Mouse (Mus musculus): ENCODE results near the gene Stim1. TPM values are rescaled to one million over a fixed set of nuclear protein-coding genes. Genes with fewer than 3 reads are reported as not detected.
"Not testable (repeated sequence)": the region's sequence is repeated elsewhere in the genome, so short reads cannot be mapped to it uniquely, and the experiment has no call there.

Stim1 gene
- polyA plus RNA-seq, 1 experiment from 2014 or later = 47.2 TPM

GRCm38 (mm10) chr7:102383221-102383620 is 115.6 kb downstream of the Stim1 start:
- DNase-seq (ENCODE audit: low read depth, low spot score) (no peak), ATAC-seq (no peak)
- H3K27me3 ChIP-seq = no peaks in the 10 kb centered on the region
- POLR2A ChIA-PET = no interaction called here
- in situ Hi-C loops (cut with MboI; ENCODE audit: low pct_unique_long_range_greater_than_20kb) = no loop called here
- CTCF ChIA-PET = interaction anchor here (1.0 to 1.7 kb wide), 3 partner anchors 11 to 14 kb away, joined by 3 read pairs; no protein-coding TSS in a partner anchor
- no peak for TF ChIP-seq CTCF (IDR thresholded peaks at IDR 0.05)

DNA sequence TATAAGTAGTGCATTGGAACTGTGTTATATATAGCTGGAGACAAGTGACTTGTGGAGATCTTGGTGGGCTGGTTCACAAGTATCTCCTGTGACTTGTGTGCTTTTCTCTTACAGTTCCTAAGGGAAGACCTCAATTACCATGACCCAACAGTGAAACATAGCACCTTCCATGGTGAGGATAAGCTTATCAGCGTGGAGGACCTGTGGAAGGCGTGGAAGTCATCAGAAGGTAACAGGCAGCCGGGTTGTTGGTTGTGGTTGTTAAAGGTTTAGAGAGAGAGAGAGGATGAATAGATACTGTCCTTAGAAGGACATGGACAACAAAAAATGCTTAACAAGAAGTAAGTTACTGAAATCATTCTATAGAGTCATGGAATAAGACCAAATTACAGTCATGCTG is 118.4 kb downstream of the Stim1 start:
- DNase-seq (ENCODE audit: low read depth, low spot score) (no peak), ATAC-seq (no peak)
- ChIA-PET CTCF (no interaction called here), POLR2A (no interaction called here)
- TF ChIP-seq CTCF (IDR thresholded peaks at IDR 0.05) = no peak
- in situ Hi-C loops (cut with MboI; ENCODE audit: low pct_unique_long_range_greater_than_20kb) = no loop called here
- H3K27me3 ChIP-seq = no peaks in the 10 kb centered on the region

GRCm38 (mm10) chr7:102389082-102389481 is 121.5 kb downstream of the Stim1 start:
- in situ Hi-C loops (cut with MboI; ENCODE audit: low pct_unique_long_range_greater_than_20kb) = no loop called here
- DNase-seq (ENCODE audit: low read depth, low spot score) = no peak
- TF ChIP-seq CTCF (IDR thresholded peaks at IDR 0.05) = no peak
- ChIA-PET CTCF (interaction anchor here (1.2 to 1.4 kb wide), 2 partner anchors 31 to 65 kb away, joined by 3 to 4 read pairs; no protein-coding TSS in a partner anchor), POLR2A (interaction anchor here (0.8 kb wide), 1 partner anchor 48 kb away, joined by 7 read pairs; no protein-coding TSS in a partner anchor)
- ATAC-seq = no peak
- H3K27me3 ChIP-seq = no peaks in the 10 kb centered on the region

DNA sequence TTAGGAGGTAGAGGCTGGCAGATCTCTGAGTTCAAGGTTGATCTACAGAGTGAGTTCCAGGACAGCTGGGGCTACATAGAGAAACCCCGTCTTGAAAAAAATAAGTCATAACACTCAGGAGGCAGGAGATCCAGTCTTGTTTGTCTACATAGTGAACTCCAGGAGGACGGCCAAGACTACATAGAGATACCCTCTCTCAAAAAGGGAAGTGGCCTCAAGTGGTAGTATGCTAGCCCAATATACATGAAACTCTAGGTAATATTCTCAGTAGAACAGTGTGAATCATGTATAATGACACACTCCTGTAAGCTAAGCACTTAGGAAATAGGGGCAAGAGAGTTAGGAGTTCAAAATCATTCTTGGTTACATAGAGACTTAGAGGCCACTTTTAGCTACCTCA is 126.3 kb downstream of the Stim1 start:
- no peaks in the 10 kb centered on the region for H3K27me3 ChIP-seq
- TF ChIP-seq CTCF (IDR thresholded peaks at IDR 0.05) = no peak
- ATAC-seq (no peak), DNase-seq (ENCODE audit: low read depth, low spot score) (no peak)
- ChIA-PET POLR2A (no interaction called here), CTCF (interaction anchor here (0.7 to 1.1 kb wide), 3 partner anchors 10 to 100 kb away, joined by 3 read pairs; no protein-coding TSS in a partner anchor)
- in situ Hi-C loops (cut with MboI; ENCODE audit: low pct_unique_long_range_greater_than_20kb) = no loop called here

- ATAC-seq (no peak), DNase-seq (ENCODE audit: low read depth, low spot score) (no peak)
- in situ Hi-C loops (cut with MboI; ENCODE audit: low pct_unique_long_range_greater_than_20kb) = no loop called here
- H3K27me3 ChIP-seq = no peaks in the 10 kb centered on the region
- no peak for TF ChIP-seq CTCF (IDR thresholded peaks at IDR 0.05)
- CTCF ChIA-PET = interaction anchor here (0.8 to 2.0 kb wide), 4 partner anchors 11 to 51 kb away, joined by 3 to 5 read pairs (median 3); no protein-coding TSS in a partner anchor
- POLR2A ChIA-PET = no interaction called here
Observed at GRCm38 (mm10) chr7:102395894-102396293, 128.3 kb downstream of the Stim1 start.

GRCm38 (mm10) chr7:102396331-102396730 is 128.7 kb downstream of the Stim1 start:
- no peak for TF ChIP-seq CTCF (IDR thresholded peaks at IDR 0.05)
- ATAC-seq (no peak), DNase-seq (ENCODE audit: low read depth, low spot score) (no peak)
- in situ Hi-C loops (cut with MboI; ENCODE audit: low pct_unique_long_range_greater_than_20kb) = no loop called here
- ChIA-PET POLR2A (no interaction called here), CTCF (interaction anchor here (0.8 to 2.0 kb wide), 6 partner anchors 10 to 134 kb away, joined by 3 to 5 read pairs (median 3); no protein-coding TSS in a partner anchor)
- H3K27me3 ChIP-seq = no peaks in the 10 kb centered on the region

- ChIA-PET CTCF (interaction anchor here (0.9 kb wide), 1 partner anchor 116 kb away, joined by 3 read pairs; no protein-coding TSS in a partner anchor), POLR2A (interaction anchor here (0.7 kb wide), 1 partner anchor 22 kb away, joined by 4 read pairs; no protein-coding TSS in a partner anchor)
- ATAC-seq (no peak), DNase-seq (ENCODE audit: low read depth, low spot score) (no peak)
- in situ Hi-C loops (cut with MboI; ENCODE audit: low pct_unique_long_range_greater_than_20kb) = no loop called here
- H3K27me3 ChIP-seq = no peaks in the 10 kb centered on the region
- no peak for TF ChIP-seq CTCF (IDR thresholded peaks at IDR 0.05)
Observed at GRCm38 (mm10) chr7:102399180-102399731, 131.7 kb downstream of the Stim1 start.

DNA sequence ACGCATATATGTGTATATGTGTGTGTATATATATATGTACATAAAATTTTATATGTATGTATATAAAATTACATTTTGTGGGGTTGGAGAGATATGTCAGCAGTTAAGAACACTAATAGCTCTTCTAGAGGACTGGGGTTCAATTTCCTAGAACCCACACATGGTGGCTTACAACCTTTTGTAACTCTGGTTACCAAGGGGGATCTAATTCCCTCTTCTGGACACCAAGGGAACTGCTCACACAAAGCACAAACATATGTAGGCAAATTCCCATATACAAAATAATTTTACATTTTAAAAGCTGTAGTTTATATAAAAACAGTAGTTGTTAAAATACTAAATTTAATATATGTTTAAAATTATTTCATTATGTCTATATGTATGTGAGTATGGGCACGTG is 136.5 kb downstream of the Stim1 start:
- ChIA-PET POLR2A (no interaction called here), CTCF (no interaction called here)
- ATAC-seq (no peak), DNase-seq (ENCODE audit: low read depth, low spot score) (no peak)
- in situ Hi-C loops (cut with MboI; ENCODE audit: low pct_unique_long_range_greater_than_20kb) = loop anchor here (25.0 kb wide), 1 partner anchor 742 kb away; the partner anchor contains the start of gene Clpb
- H3K27me3 ChIP-seq = no peaks in the 10 kb centered on the region
- peak; percentile 26 for TF ChIP-seq CTCF (IDR thresholded peaks at IDR 0.05)

GRCm38 (mm10) chr7:102407440-102407839 is 139.8 kb downstream of the Stim1 start:
- ChIA-PET POLR2A (no interaction called here), CTCF (interaction anchor here (0.9 to 1.3 kb wide), 3 partner anchors 9 to 12 kb away, joined by 3 to 5 read pairs (median 3); no protein-coding TSS in a partner anchor)
- no peak for ATAC-seq
- TF ChIP-seq CTCF (IDR thresholded peaks at IDR 0.05) = no peak
- in situ Hi-C loops (cut with MboI; ENCODE audit: low pct_unique_long_range_greater_than_20kb) = loop anchor here (5.0 to 25.0 kb wide), 2 partner anchors 140 to 745 kb away; partner anchors contain the start of genes Clpb and Stim1
- no peaks in the 10 kb centered on the region for H3K27me3 ChIP-seq
- no peak for DNase-seq (ENCODE audit: low read depth, low spot score)

DNA sequence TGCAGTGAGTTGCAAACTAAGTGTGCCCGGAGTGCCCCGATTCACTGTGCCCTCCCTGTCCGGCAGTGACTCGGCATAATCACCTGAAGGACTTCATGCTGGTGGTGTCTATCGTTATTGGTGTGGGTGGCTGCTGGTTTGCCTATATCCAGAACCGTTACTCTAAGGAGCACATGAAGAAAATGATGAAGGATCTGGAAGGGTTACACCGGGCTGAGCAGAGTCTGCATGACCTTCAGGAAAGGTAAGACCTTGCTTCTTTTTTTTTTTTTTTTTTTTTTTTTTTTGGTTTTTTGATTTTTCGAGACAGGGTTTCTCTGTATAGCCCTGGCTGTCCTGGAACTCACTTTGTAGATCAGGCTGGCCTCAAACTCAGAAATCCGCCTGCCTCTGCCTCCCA is 147.7 kb downstream of the Stim1 start:
- in situ Hi-C loops (cut with MboI; ENCODE audit: low pct_unique_long_range_greater_than_20kb) = loop anchor here (25.0 kb wide), 1 partner anchor 753 kb away; the partner anchor contains the start of gene Clpb
- POLR2A ChIA-PET; H3K27me3 ChIP-seq; ATAC-seq; DNase-seq (ENCODE audit: low read depth, low spot score): not testable (repeated sequence)
- CTCF ChIA-PET = interaction anchor here (1.1 to 1.7 kb wide), 6 partner anchors 8 to 159 kb away, joined by 3 to 6 read pairs (median 4); partner anchors contain the start of gene Rhog

GRCm38 (mm10) chr7:102415841-102416240 is 148.2 kb downstream of the Stim1 start:
- POLR2A ChIA-PET = no interaction called here
- no peaks in the 10 kb centered on the region for H3K27me3 ChIP-seq
- in situ Hi-C loops (cut with MboI; ENCODE audit: low pct_unique_long_range_greater_than_20kb) = loop anchor here (25.0 kb wide), 1 partner anchor 754 kb away; the partner anchor contains the start of gene Clpb
- no peak for TF ChIP-seq CTCF (IDR thresholded peaks at IDR 0.05)
- DNase-seq (ENCODE audit: low read depth, low spot score) = no peak
- no peak for ATAC-seq
- CTCF ChIA-PET = interaction anchor here (1.0 to 1.6 kb wide), 6 partner anchors 9 to 157 kb away, joined by 3 to 5 read pairs (median 3); partner anchors contain the start of gene Stim1

Data from Patski (cell line).